Mouse (Mus musculus) stomach, embryonic 14.5 days (tissue): Measurements from ENCODE around the gene Psmb8. TPM values are rescaled to one million over a fixed set of nuclear protein-coding genes. Genes with fewer than 3 reads are reported as not detected.

ENCODE experiments used
- ATAC-seq: fragments of 200-750 bp; cut with Nextera tagmentation; 2 replicates; pipeline ENCODE4 v1.8.0; 2017; ENCODE audit warnings: low read depth, moderate TSS enrichment; ENCODE audit not compliant: insufficient number of reproducible peaks, insufficient read depth, low FRiP score
- H3K27ac ChIP-seq: fragments of 300-500 bp; sonication (generic); 2 replicates; pipeline ENCODE4 v1.5.1; 2014; ENCODE audit warnings: mild to moderate bottlenecking, low read length, moderate library complexity, mixed read lengths
- H3K27me3 ChIP-seq: fragments of 300-500 bp; sonication (generic); 2 replicates; pipeline ENCODE4 v1.6.1; 2014; ENCODE audit warnings: low read length, control low read depth, mixed read lengths; ENCODE audit not compliant: control insufficient read depth, insufficient read depth
- H3K36me3 ChIP-seq: fragments of 300-500 bp; sonication (generic); 2 replicates; pipeline ENCODE4 v1.6.1; 2014; ENCODE audit warnings: mild to moderate bottlenecking, control low read depth, low read length, moderate library complexity, mixed read lengths; ENCODE audit not compliant: control insufficient read depth, insufficient read depth
- H3K4me1 ChIP-seq: fragments of 300-500 bp; sonication (generic); 2 replicates; pipeline ENCODE4 v1.6.1; 2014; ENCODE audit warnings: low read length, control low read depth, mixed read lengths; ENCODE audit not compliant: control insufficient read depth, insufficient read depth
- H3K4me2 ChIP-seq: fragments of 300-500 bp; sonication (generic); replicated peaks from 2 replicates; pipeline ENCODE4 v1.6.1; 2014; ENCODE audit warnings: low read depth, low read length, control low read depth
- H3K4me3 ChIP-seq: fragments of 300-500 bp; sonication (generic); 2 replicates; pipeline ENCODE4 v1.5.1; 2014; ENCODE audit warnings: low read depth, low read length, control low read depth
- H3K9ac ChIP-seq: fragments of 300-500 bp; sonication (generic); replicated peaks from 2 replicates; pipeline ENCODE4 v1.6.1; 2014; ENCODE audit warnings: low read depth, mild to moderate bottlenecking, control low read depth, low read length, moderate library complexity, mixed read lengths
- H3K9me3 ChIP-seq: fragments of 300-500 bp; sonication (generic); 2 replicates; pipeline ENCODE4 v1.6.1; 2016; ENCODE audit warnings: low read depth, low read length, control low read depth; ENCODE audit not compliant: control insufficient read depth
- WGBS: fragments of 180-500 bp; shearing (Covaris S2); extraction: QIAGEN DNeasy Blood & Tissue Kit; methylation state at CpG from one replicate; pipeline ENCODE4 v1.1.7; 2014; 5-methylcytosine and 5-hydroxymethylcytosine counted together
- polyA plus RNA-seq: library from polyadenylated mRNA; unstranded; fragments of >200 nt; fragmentation: Nextera tagmentation; extraction: Ambion mirVana; gene quantifications from 2 replicates; pipeline ENCODE4 v1.2.1, GENCODE M21; 2014

Psmb8 gene
- polyA plus RNA-seq, 1 experiment from 2014 or later, result 8.3 TPM

- Histone ChIP-seq H3K27me3 (no peaks in the 10 kb centered on the region), H3K27ac (no peak overlapping the region), H3K9me3 (no peaks in the 10 kb centered on the region), H3K36me3 (no peaks in the 10 kb centered on the region), H3K4me2 (no peak overlapping the region), H3K4me1 (no peaks in the 10 kb centered on the region), H3K9ac (no peak overlapping the region), H3K4me3 (no peak overlapping the region)
- ATAC-seq, result no peak
- WGBS, result 79% methylated on average over 3 of the region's 3 CpGs
Measured at GRCm38 (mm10) chr17:34237741-34238140, 40.2 kb downstream of the Psmb8 start.

GRCm38 (mm10) chr17:34238706-34239105 lies 41.2 kb downstream of the Psmb8 start, which contains the start of gene H2-Ob:
Gene H2-Ob (plus strand): TSS chr17:34238903.
- Histone ChIP-seq H3K4me2 (no peak within 1 kb of the TSS), H3K9me3 (no peaks in the 10 kb centered on the region), H3K4me3 (no peak within 1 kb of the TSS), H3K27ac (no peak within 1 kb of the TSS), H3K27me3 (no peaks in the 10 kb centered on the region), H3K9ac (no peak within 1 kb of the TSS), H3K36me3 (no peaks in the 10 kb centered on the region), H3K4me1 (no peaks in the 10 kb centered on the region)
- 70% methylated on average over 3 of the region's 3 CpGs for WGBS
- no peak for ATAC-seq

GRCm38 (mm10) chr17:34239601-34240041 lies 42.1 kb downstream of the Psmb8 start:
- H3K9ac ChIP-seq, result no peak overlapping the region
- no peaks in the 10 kb centered on the region for H3K4me1 ChIP-seq
- H3K9me3 ChIP-seq, result no peaks in the 10 kb centered on the region
- H3K36me3 ChIP-seq, result no peaks in the 10 kb centered on the region
- no peak overlapping the region for H3K27ac ChIP-seq
- no peak for ATAC-seq
- H3K4me3 ChIP-seq, result no peak overlapping the region
- H3K27me3 ChIP-seq, result no peaks in the 10 kb centered on the region
- WGBS, result 43% methylated on average over 10 of the region's 10 CpGs
- no peak overlapping the region for H3K4me2 ChIP-seq

- H3K27me3 ChIP-seq, result no peaks in the 10 kb centered on the region
- H3K27ac ChIP-seq, result no peak overlapping the region
- 67% methylated on average over 3 of the region's 3 CpGs for WGBS
Measured at GRCm38 (mm10) chr17:34240366-34240765, 42.8 kb downstream of the Psmb8 start.

GRCm38 (mm10) chr17:34240916-34241315 lies 43.4 kb downstream of the Psmb8 start:
- H3K4me3 ChIP-seq, result no peak overlapping the region
- H3K9me3 ChIP-seq, result no peaks in the 10 kb centered on the region
- H3K36me3 ChIP-seq, result no peaks in the 10 kb centered on the region
- ATAC-seq, result no peak
- H3K27ac ChIP-seq, result no peak overlapping the region
- H3K4me2 ChIP-seq, result no peak overlapping the region
- no peak overlapping the region for H3K9ac ChIP-seq
- 72% methylated on average over 6 of the region's 6 CpGs for whole genome bisulfite sequencing
- no peaks in the 10 kb centered on the region for H3K27me3 ChIP-seq
- no peaks in the 10 kb centered on the region for H3K4me1 ChIP-seq

More at GRCm38 (mm10) chr17:34240366-34240765, 42.8 kb downstream of the Psmb8 start:
- no peak overlapping the region for H3K4me2 ChIP-seq
- no peaks in the 10 kb centered on the region for H3K36me3 ChIP-seq
- H3K9ac ChIP-seq, result no peak overlapping the region
- no peaks in the 10 kb centered on the region for H3K9me3 ChIP-seq
- ATAC-seq, result no peak
- no peaks in the 10 kb centered on the region for H3K4me1 ChIP-seq
- H3K4me3 ChIP-seq, result no peak overlapping the region

GRCm38 (mm10) chr17:34244656-34245055 lies 47.1 kb downstream of the Psmb8 start:
- no peaks in the 10 kb centered on the region for H3K9me3 ChIP-seq
- ATAC-seq, result no peak

GRCm38 (mm10) chr17:34247047-34247446 lies 49.5 kb downstream of the Psmb8 start:
- Histone ChIP-seq H3K36me3 (no peaks in the 10 kb centered on the region), H3K9me3 (no peaks in the 10 kb centered on the region), H3K4me3 (no peak overlapping the region), H3K27ac (no peak overlapping the region), H3K4me2 (no peak overlapping the region), H3K27me3 (no peaks in the 10 kb centered on the region), H3K9ac (no peak overlapping the region), H3K4me1 (no peaks in the 10 kb centered on the region)
- no peak for ATAC-seq
- WGBS, result 86% methylated on average over 3 of the region's 3 CpGs

More at GRCm38 (mm10) chr17:34244656-34245055, 47.1 kb downstream of the Psmb8 start:
- Histone ChIP-seq H3K4me2 (no peak overlapping the region), H3K27me3 (no peaks in the 10 kb centered on the region), H3K9ac (no peak overlapping the region), H3K27ac (no peak overlapping the region), H3K4me3 (no peak overlapping the region), H3K36me3 (no peaks in the 10 kb centered on the region), H3K4me1 (no peaks in the 10 kb centered on the region)
- 78% methylated on average over 4 of the region's 4 CpGs for WGBS

- H3K36me3 ChIP-seq, result no peaks in the 10 kb centered on the region
- ATAC-seq, result no peak
- WGBS, result 70% methylated on average over 2 of the region's 2 CpGs
- no peaks in the 10 kb centered on the region for H3K27me3 ChIP-seq
- H3K27ac ChIP-seq, result no peak overlapping the region
- H3K4me2 ChIP-seq, result no peak overlapping the region
- H3K9me3 ChIP-seq, result no peaks in the 10 kb centered on the region
- H3K4me1 ChIP-seq, result no peaks in the 10 kb centered on the region
- no peak overlapping the region for H3K4me3 ChIP-seq
- H3K9ac ChIP-seq, result no peak overlapping the region
Measured at GRCm38 (mm10) chr17:34248764-34249163, 51.2 kb downstream of the Psmb8 start.

GRCm38 (mm10) chr17:34249361-34249760 lies 51.8 kb downstream of the Psmb8 start:
- no peak for ATAC-seq
- 44% methylated on average over 3 of the region's 3 CpGs for WGBS

More at GRCm38 (mm10) chr17:34249361-34249760, 51.8 kb downstream of the Psmb8 start:
- Histone ChIP-seq H3K9me3 (no peaks in the 10 kb centered on the region), H3K27me3 (no peaks in the 10 kb centered on the region), H3K4me3 (no peak overlapping the region), H3K27ac (no peak overlapping the region), H3K4me1 (no peaks in the 10 kb centered on the region), H3K4me2 (no peak overlapping the region), H3K9ac (no peak overlapping the region), H3K36me3 (no peaks in the 10 kb centered on the region)
